Mouse (Mus musculus): ENCODE measurements around the gene Cdh19. TPM values are rescaled to one million over a fixed set of nuclear protein-coding genes. Genes with fewer than 3 reads are reported as not detected.

Cdh19 gene
- polyA plus RNA-seq (2012; rRNA removed; ENCODE audit: low replicate concordance), result 0.02 and 0.04 TPM in 2 replicates

DNA sequence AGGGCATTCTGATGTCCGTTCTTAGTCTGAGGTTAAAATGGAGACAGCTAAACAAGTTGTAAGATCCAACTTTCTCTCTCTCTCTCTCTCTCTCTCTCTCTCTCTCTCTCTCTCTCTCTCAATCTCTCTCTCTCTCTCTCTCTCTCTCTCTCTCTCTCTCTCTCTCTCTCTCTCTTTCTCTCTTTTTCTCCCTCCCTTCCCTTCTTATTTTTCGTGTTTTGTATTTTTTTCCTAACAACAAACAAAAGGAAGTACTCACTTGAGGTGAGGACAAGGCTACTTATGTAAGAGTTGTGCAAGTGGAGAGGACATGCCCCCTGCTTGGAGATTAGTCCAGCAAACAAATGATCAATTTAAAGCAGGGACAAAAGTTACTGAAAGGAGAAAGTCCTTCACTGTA, at the start of gene Cdh19:
Cdh19 (minus strand) TSS at position 101 of the 400 bp plus-strand sequence.

Data from duodenum, adult 2 months (tissue).